Mouse (Mus musculus) midbrain, embryonic 16.5 days (tissue): ENCODE results near the gene 2410004B18Rik. TPM values are rescaled to one million over a fixed set of nuclear protein-coding genes. Genes with fewer than 3 reads are reported as not detected.

Source experiments
- ATAC-seq: fragments of 200-750 bp; cut with Nextera tagmentation; 2 replicates; pipeline ENCODE4 v1.8.0; 2017; ENCODE audit warnings: moderate TSS enrichment
- H3K27ac ChIP-seq: fragments of 300-500 bp; sonication (generic); 2 replicates; pipeline ENCODE4 v1.5.1; 2014; ENCODE audit warnings: mild to moderate bottlenecking, low read length, mixed read lengths
- H3K27me3 ChIP-seq: fragments of 300-500 bp; sonication (generic); 2 replicates; pipeline ENCODE4 v1.6.1; 2014; ENCODE audit warnings: low read depth, low read length, mixed read lengths; ENCODE audit not compliant: control insufficient read depth, insufficient read depth
- H3K36me3 ChIP-seq: fragments of 300-500 bp; sonication (generic); 2 replicates; pipeline ENCODE4 v1.6.1; 2014; ENCODE audit warnings: mild to moderate bottlenecking, low read length, moderate library complexity, mixed read lengths; ENCODE audit not compliant: control insufficient read depth, insufficient read depth
- H3K4me1 ChIP-seq: fragments of 300-500 bp; sonication (generic); 2 replicates; pipeline ENCODE4 v1.6.1; 2014; ENCODE audit warnings: mild to moderate bottlenecking, low read length, mixed read lengths; ENCODE audit not compliant: control insufficient read depth, insufficient read depth
- H3K4me2 ChIP-seq: fragments of 300-500 bp; sonication (generic); 2 replicates; pipeline ENCODE4 v1.6.1; 2014; ENCODE audit warnings: mild to moderate bottlenecking, low read length, mixed read lengths
- H3K4me3 ChIP-seq: fragments of 300-500 bp; sonication (generic); 2 replicates; pipeline ENCODE4 v1.5.1; 2014; ENCODE audit warnings: low read depth, mild to moderate bottlenecking, low read length, moderate library complexity, mixed read lengths
- H3K9ac ChIP-seq: fragments of 300-500 bp; sonication (generic); 2 replicates; pipeline ENCODE4 v1.6.1; 2014; ENCODE audit warnings: low read depth, low read length, mixed read lengths
- H3K9me3 ChIP-seq: fragments of 300-500 bp; sonication (generic); replicated peaks from 2 replicates; pipeline ENCODE4 v1.6.1; 2014; ENCODE audit warnings: mild to moderate bottlenecking, low read length, mixed read lengths; ENCODE audit not compliant: control insufficient read depth, poor library complexity, severe bottlenecking
- WGBS: fragments of 180-500 bp; shearing (Covaris S2); extraction: QIAGEN DNeasy Blood & Tissue Kit; methylation state at CpG from one replicate; pipeline ENCODE4 v1.1.7; 2014; 5-methylcytosine and 5-hydroxymethylcytosine counted together
- polyA plus RNA-seq: library from polyadenylated mRNA; unstranded; fragments of >200 nt; fragmentation: Nextera tagmentation; extraction: Ambion mirVana; gene quantifications from 2 replicates; pipeline ENCODE4 v1.2.1, GENCODE M21; 2015

The 2410004B18Rik gene
- polyA plus RNA-seq, 1 experiment from 2014 or later: 96.1 TPM

DNA sequence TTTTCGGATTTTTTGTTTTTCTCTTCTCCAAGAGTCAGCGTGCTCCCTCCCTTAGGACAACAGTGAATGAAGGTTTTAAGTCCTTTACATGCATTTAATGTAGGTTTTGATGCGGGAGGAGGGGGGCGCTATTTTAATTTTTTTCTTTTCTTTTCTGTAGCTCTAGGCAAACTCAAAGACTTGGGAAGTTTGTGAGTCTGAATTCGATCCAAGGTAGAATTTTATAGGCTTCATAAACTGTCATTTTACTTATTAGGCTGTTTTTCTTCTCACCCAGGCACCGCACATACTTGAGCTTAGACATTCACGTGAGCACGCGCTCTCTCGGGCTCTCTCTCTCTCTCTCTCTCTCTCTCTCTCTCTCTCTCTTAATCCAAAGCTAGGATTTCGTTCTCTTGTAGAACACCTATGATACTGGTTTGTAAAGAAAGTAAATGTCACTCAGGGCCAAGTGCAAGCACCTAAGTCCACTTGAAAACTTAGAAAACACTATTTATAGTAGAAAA is 51.8 kb downstream of the 2410004B18Rik start:
- Histone ChIP-seq H3K4me3 (peak overlapping the region; percentile 77), H3K9ac (peak overlapping the region; percentile 5; the same call in 1 of the 2 replicates), H3K36me3 (no peaks in the 10 kb centered on the region), H3K27me3 (peaks cover 12% of the 10 kb centered on the region), H3K4me1 (peaks cover 14% of the 10 kb centered on the region), H3K9me3 (no peaks in the 10 kb centered on the region), H3K27ac (no peak overlapping the region), H3K4me2 (peak overlapping the region; percentile 76)
- ATAC-seq: no peak
- 3% methylated on average over 11 of the region's 11 CpGs for WGBS

DNA sequence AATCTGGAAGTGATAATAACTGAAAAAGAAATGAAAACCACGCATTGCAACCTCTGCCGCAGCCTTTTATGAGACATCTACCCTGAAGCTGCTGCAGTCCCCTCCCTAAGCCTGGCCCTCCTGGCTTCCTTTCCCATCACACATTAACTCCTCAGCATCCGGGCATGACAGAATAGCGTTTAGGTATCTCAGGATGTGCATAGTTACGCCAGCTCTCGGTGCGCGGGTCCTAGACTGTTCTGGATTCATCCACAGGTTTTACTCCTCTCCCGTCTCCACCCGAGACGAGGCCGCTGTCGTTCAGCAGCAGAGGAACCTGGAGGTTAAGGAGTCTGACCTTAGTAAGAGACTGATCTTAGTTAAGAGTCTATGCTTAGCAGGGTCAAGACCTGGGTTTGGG is 53.3 kb downstream of the 2410004B18Rik start:
- H3K9me3 ChIP-seq: no peaks in the 10 kb centered on the region
- ATAC-seq: no peak
- no peak overlapping the region for H3K9ac ChIP-seq
- no peaks in the 10 kb centered on the region for H3K36me3 ChIP-seq
- H3K27ac ChIP-seq: no peak overlapping the region
- H3K4me1 ChIP-seq: peaks cover 14% of the 10 kb centered on the region
- 90% methylated on average over 13 of the region's 13 CpGs for WGBS
- H3K27me3 ChIP-seq: peaks cover 10% of the 10 kb centered on the region
- H3K4me3 ChIP-seq: no peak overlapping the region
- no peak overlapping the region for H3K4me2 ChIP-seq

- WGBS: 80% methylated on average over 10 of the region's 10 CpGs
Observed at GRCm38 (mm10) chr3:145991976-145992730, 54.3 kb downstream of the 2410004B18Rik start.

DNA sequence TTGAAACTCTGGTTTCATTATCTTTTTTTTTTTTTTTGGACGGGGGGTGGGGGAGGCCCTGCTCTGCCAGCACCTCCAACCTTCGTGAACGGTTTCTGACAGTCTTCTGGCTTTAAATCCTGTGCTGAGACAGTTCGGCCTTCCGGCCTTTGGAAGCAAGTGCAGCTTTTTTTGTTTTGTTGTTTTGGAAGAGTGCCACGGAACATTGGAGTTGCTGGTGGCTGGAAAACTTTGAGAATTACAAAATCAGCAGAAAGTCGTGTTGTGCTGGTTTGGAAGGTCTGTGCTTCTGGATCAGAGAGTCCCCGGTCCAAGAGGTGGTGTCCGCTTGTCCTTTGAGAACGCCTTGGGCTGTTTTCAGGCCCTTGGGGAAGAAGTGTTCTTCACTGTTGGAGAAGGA is 55.0 kb downstream of the 2410004B18Rik start:
- H3K27me3 ChIP-seq: peaks cover 4% of the 10 kb centered on the region; the same call in 1 of the 2 replicates
- H3K4me3 ChIP-seq: no peak overlapping the region
- no peak overlapping the region for H3K27ac ChIP-seq
- H3K9ac ChIP-seq: no peak overlapping the region
- no peak overlapping the region for H3K4me2 ChIP-seq
- peaks cover 10% of the 10 kb centered on the region for H3K4me1 ChIP-seq
- 87% methylated on average over 10 of the region's 10 CpGs for WGBS
- H3K36me3 ChIP-seq: no peaks in the 10 kb centered on the region
- H3K9me3 ChIP-seq: no peaks in the 10 kb centered on the region
- no peak for ATAC-seq

More at GRCm38 (mm10) chr3:145991976-145992730, 54.3 kb downstream of the 2410004B18Rik start:
- H3K36me3 ChIP-seq: no peaks in the 10 kb centered on the region
- H3K27me3 ChIP-seq: peaks cover 4% of the 10 kb centered on the region; the same call in 1 of the 2 replicates
- no peaks in the 10 kb centered on the region for H3K9me3 ChIP-seq
- no peak for ATAC-seq
- no peak overlapping the region for H3K9ac ChIP-seq
- H3K4me1 ChIP-seq: peaks cover 10% of the 10 kb centered on the region
- H3K27ac ChIP-seq: no peak overlapping the region
- no peak overlapping the region for H3K4me3 ChIP-seq
- no peak overlapping the region for H3K4me2 ChIP-seq

GRCm38 (mm10) chr3:145993481-145994201 is 55.8 kb downstream of the 2410004B18Rik start:
- H3K36me3 ChIP-seq: no peaks in the 10 kb centered on the region
- H3K27ac ChIP-seq: no peak overlapping the region
- peaks cover 5% of the 10 kb centered on the region for H3K4me1 ChIP-seq
- ATAC-seq: no peak
- no peaks in the 10 kb centered on the region for H3K9me3 ChIP-seq
- 91% methylated on average over 14 of the region's 14 CpGs for WGBS
- no peak overlapping the region for H3K4me2 ChIP-seq
- H3K9ac ChIP-seq: no peak overlapping the region
- no peak overlapping the region for H3K4me3 ChIP-seq
- peaks cover 2% of the 10 kb centered on the region; the same call in 1 of the 2 replicates for H3K27me3 ChIP-seq

Other genes starting within 250 kb of the 2410004B18Rik start
- 151 and 166 TPM in 2 replicates for gene Ddah1, start 179.3 kb upstream of the 2410004B18Rik start, polyA plus RNA-seq
- 30.2 and 32.6 TPM in 2 replicates for gene Bcl10, start 15.2 kb upstream of the 2410004B18Rik start, polyA plus RNA-seq
- 0.55 and 0.68 TPM in 2 replicates for gene Syde2, start 49.9 kb downstream of the 2410004B18Rik start, polyA plus RNA-seq
- gene Wdr63, start 170.1 kb downstream of the 2410004B18Rik start, polyA plus RNA-seq: 1.1 and 2.1 TPM in 2 replicates
- 0.31 and 0.35 TPM in 2 replicates for gene Mcoln3, start 179.4 kb downstream of the 2410004B18Rik start, polyA plus RNA-seq
- 0.18 TPM in 1 of 2 replicates, not detected in the other for gene Mcoln2, start 211.8 kb downstream of the 2410004B18Rik start, polyA plus RNA-seq